Mouse (Mus musculus) testis, adult 2 months (tissue): Measurements from ENCODE around the gene Klf4.

ENCODE experiments used
- CTCF ChIP-seq: fragments of 200-500 bp; IDR thresholded peaks from 2 replicates; pipeline ENCODE4 v1.5.1; 2012; ENCODE audit warnings: low read depth, mild to moderate bottlenecking, inconsistent platforms, low read length, moderate library complexity; ENCODE audit not compliant: control insufficient read depth, insufficient read depth, insufficient replicate concordance
- POLR2A ChIP-seq: fragments of 200-500 bp; IDR thresholded peaks from 2 replicates; pipeline ENCODE4 v1.6.1; 2012; ENCODE audit warnings: low read depth, mild to moderate bottlenecking, inconsistent platforms, low read length, moderate library complexity; ENCODE audit not compliant: control insufficient read depth

- peak; percentile 57 for TF ChIP-seq POLR2A
- TF ChIP-seq CTCF: no peak
Measured at GRCm38 (mm10) chr4:55533196-55533802, 1.0 kb upstream of the Klf4 start.
